Mouse (Mus musculus): ENCODE measurements around the gene Prx. TPM values are rescaled to one million over a fixed set of nuclear protein-coding genes. Genes with fewer than 3 reads are reported as not detected.

Prx gene
- polyA plus RNA-seq, 1 experiment from 2014 or later = 2.2 TPM

DNA sequence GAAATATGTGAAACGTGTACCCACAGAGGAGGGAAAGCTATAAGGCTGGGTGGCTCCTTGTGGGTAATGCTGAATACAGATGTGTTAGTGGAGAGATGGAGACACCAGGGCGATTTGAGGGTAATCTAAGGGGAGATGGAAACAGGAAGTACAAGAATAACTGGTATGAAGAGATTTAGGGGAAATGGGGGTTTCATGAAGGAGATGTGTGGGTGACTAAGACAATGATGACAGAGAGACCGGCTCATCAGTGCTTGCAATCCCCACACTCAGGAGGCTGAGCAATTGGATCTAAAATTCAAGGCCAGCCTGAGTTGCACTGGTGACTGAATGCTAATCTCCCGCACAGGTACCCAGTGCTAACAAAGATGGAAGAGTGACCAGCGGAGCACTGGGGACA is 52.9 kb downstream of the Prx start:
- H3K9ac ChIP-seq (ENCODE audit: low read depth, low read length) = peak overlapping the region; percentile 83
- no peak overlapping the region for H3K27ac ChIP-seq (ENCODE audit: low read length)
- ATAC-seq = no peak
- 37% methylated on average over 5 of the region's 5 CpGs for WGBS
- peak overlapping the region; percentile 81 for H3K4me3 ChIP-seq (ENCODE audit: low read length)
- no peaks in the 10 kb centered on the region for H3K9me3 ChIP-seq (ENCODE audit: control insufficient read depth, low read length)
- H3K4me2 ChIP-seq (ENCODE audit: low read depth, low read length) = peak overlapping the region; percentile 75
- peaks cover 10% of the 10 kb centered on the region for H3K4me1 ChIP-seq (ENCODE audit: control insufficient read depth, insufficient read depth, low read length)
- H3K36me3 ChIP-seq (ENCODE audit: control insufficient read depth, insufficient read depth, low read length) = no peaks in the 10 kb centered on the region
- no peaks in the 10 kb centered on the region for H3K27me3 ChIP-seq (replicated peaks; ENCODE audit: control insufficient read depth, insufficient read depth, low read length)

DNA sequence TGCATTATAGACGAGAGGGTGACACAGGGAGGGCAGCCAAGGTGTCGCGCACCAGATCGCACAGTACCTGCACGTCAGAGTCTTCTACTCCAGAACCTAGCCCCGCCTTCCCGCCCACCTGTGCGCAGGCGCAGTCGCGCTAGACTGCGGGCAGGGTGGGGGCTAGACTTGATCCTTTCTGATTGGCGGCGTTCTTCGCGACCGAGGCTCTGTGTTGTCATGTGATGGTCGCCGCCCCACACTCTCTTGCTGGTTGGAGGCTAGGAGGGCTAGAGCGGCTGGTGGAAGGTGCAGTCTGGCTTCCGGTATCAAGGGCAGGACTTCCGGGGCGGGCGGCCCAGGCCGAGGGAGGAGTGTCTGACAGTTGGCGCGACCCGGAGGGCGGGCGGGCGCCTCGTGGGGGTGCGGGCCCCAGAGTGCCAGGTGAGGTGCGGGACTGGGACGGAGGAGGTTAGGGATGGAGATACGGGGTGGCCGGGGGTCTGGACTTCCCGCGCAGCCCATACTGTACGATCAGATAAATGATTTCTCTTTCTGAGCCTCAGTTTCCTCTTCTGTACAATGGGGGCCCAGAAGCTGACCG is 53.9 kb downstream of the Prx start, which contains the start of the genes Pld3 and 2310022A10Rik:
TSS of gene Pld3 (minus strand) at position 288 of the 583 bp plus-strand sequence.
TSS of gene 2310022A10Rik (plus strand) at position 303 of the 583 bp plus-strand sequence.
- Histone ChIP-seq H3K4me2 (ENCODE audit: low read depth, low read length) (peak within 1 kb of the TSS; percentile 75), H3K9me3 (ENCODE audit: control insufficient read depth, low read length) (no peaks in the 10 kb centered on the region), H3K4me3 (ENCODE audit: low read length) (peak within 1 kb of the TSS; percentile 81), H3K36me3 (ENCODE audit: control insufficient read depth, insufficient read depth, low read length) (no peaks in the 10 kb centered on the region), H3K27ac (ENCODE audit: low read length) (peak within 1 kb of the TSS; percentile 28; the same call in 1 of the 2 replicates), H3K27me3 (replicated peaks; ENCODE audit: control insufficient read depth, insufficient read depth, low read length) (no peaks in the 10 kb centered on the region), H3K4me1 (ENCODE audit: control insufficient read depth, insufficient read depth, low read length) (peaks cover 10% of the 10 kb centered on the region), H3K9ac (ENCODE audit: low read depth, low read length) (peak within 1 kb of the TSS; percentile 83)
- under 1% methylated on average over 41 of the region's 41 CpGs for WGBS
- ATAC-seq = peak; percentile 100

DNA sequence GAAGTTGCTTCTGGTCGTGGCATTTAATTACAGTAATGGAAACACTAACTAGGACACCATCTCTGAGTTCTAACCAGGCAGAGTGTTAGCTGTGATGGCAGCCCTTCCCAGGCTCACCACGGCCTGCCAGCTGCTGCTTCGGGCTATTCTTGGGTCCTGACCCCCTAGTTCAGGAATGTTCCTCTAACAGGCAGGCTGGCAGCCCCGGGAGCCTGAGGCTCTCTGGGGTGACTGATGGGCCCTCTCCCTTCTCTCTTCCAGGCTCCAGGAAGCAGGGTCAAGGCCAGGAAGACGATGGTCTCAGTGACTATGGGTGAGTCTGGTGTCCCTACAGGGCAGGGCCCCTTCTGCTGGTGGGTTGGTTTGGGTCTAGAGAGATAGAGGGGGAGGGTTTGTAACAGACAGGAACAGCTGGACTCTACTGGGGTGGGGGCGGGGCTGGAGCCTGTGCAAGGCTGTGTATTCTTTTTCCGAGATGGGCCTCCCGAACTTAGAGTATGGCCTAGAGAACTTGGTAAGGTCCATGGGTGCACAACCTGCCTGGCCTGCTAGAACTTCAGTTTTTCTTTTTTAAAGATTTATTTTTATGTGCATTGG is 61.3 kb downstream of the Prx start:
- H3K36me3 ChIP-seq (ENCODE audit: control insufficient read depth, insufficient read depth, low read length) = peaks cover 8% of the 10 kb centered on the region
- H3K9me3 ChIP-seq (ENCODE audit: control insufficient read depth, low read length) = no peaks in the 10 kb centered on the region
- ATAC-seq = no peak
- H3K27ac ChIP-seq (ENCODE audit: low read length) = no peak overlapping the region
- H3K4me1 ChIP-seq (ENCODE audit: control insufficient read depth, insufficient read depth, low read length) = 0 out of 2 replicates have a peak, but pooled peaks cover 3% of the 10 kb centered on the region
- no peaks in the 10 kb centered on the region for H3K27me3 ChIP-seq (replicated peaks; ENCODE audit: control insufficient read depth, insufficient read depth, low read length)
- H3K9ac ChIP-seq (ENCODE audit: low read depth, low read length) = 0 out of 2 replicates have a peak overlapping the region, but pooled peaks have one; percentile 11
- H3K4me3 ChIP-seq (ENCODE audit: low read length) = no peak overlapping the region
- WGBS = 53% methylated on average over 8 of the region's 8 CpGs
- H3K4me2 ChIP-seq (ENCODE audit: low read depth, low read length) = no peak overlapping the region

DNA sequence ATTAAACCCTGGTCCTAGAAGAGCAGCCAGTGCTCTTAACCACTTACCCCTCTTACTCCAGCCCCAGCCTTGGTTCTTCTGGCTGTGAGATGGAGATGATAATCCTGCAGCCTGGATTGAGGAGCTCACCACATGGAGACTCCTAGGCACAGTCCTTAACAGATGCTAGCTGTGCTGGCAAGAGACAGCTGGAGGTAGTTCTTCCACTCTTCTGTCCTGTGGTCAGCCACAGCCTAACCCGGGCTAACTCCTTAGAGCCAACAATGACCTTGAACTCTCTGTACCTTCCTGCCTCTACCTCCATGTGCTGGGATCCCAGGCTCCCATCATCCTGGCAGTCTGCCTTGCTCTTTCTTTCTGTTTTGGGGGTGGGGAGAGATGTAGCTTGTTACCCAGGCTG is 61.9 kb downstream of the Prx start:
- Histone ChIP-seq H3K4me2 (ENCODE audit: low read depth, low read length) (no peak overlapping the region), H3K36me3 (ENCODE audit: control insufficient read depth, insufficient read depth, low read length) (peaks cover 8% of the 10 kb centered on the region), H3K4me3 (ENCODE audit: low read length) (no peak overlapping the region), H3K9me3 (ENCODE audit: control insufficient read depth, low read length) (no peaks in the 10 kb centered on the region), H3K4me1 (ENCODE audit: control insufficient read depth, insufficient read depth, low read length) (0 out of 2 replicates have a peak, but pooled peaks cover 3% of the 10 kb centered on the region), H3K27ac (ENCODE audit: low read length) (no peak overlapping the region), H3K27me3 (replicated peaks; ENCODE audit: control insufficient read depth, insufficient read depth, low read length) (no peaks in the 10 kb centered on the region), H3K9ac (ENCODE audit: low read depth, low read length) (no peak overlapping the region)
- 76% methylated on average over 1 of the region's 1 CpGs for WGBS
- ATAC-seq = no peak

Other genes with a start within 250 kb of the Prx start
- 9.1 and 10.8 TPM in 2 replicates for gene Numbl, start 240.9 kb upstream of the Prx start, polyA plus RNA-seq (2015; fragmentation: Nextera tagmentation; extraction: Ambion mirVana)
- 70.2 and 79.2 TPM in 2 replicates for gene Ltbp4, start 161.6 kb upstream of the Prx start, polyA plus RNA-seq (2015; fragmentation: Nextera tagmentation; extraction: Ambion mirVana)
- gene Shkbp1, start 143.3 kb upstream of the Prx start, polyA plus RNA-seq (2015; fragmentation: Nextera tagmentation; extraction: Ambion mirVana) = 35.6 and 37.8 TPM in 2 replicates
- 1.6 TPM in 1 of 2 replicates, not detected in the other for gene Gm20479, start 141.9 kb upstream of the Prx start, polyA plus RNA-seq (2015; fragmentation: Nextera tagmentation; extraction: Ambion mirVana)
- gene Sptbn4, start 51.6 kb upstream of the Prx start, polyA plus RNA-seq (2015; fragmentation: Nextera tagmentation; extraction: Ambion mirVana) = 0.36 and 0.44 TPM in 2 replicates
- 75.6 and 89.7 TPM in 2 replicates for gene Blvrb, start 51.3 kb upstream of the Prx start, polyA plus RNA-seq (2015; fragmentation: Nextera tagmentation; extraction: Ambion mirVana)
- gene Sertad3, start 25.6 kb upstream of the Prx start, polyA plus RNA-seq (2015; fragmentation: Nextera tagmentation; extraction: Ambion mirVana) = 27.4 and 28.6 TPM in 2 replicates
- 40.9 and 43.4 TPM in 2 replicates for gene Sertad1, start 12.4 kb upstream of the Prx start, polyA plus RNA-seq (2015; fragmentation: Nextera tagmentation; extraction: Ambion mirVana)
- gene Hipk4, start 23.9 kb downstream of the Prx start, polyA plus RNA-seq (2015; fragmentation: Nextera tagmentation; extraction: Ambion mirVana) = 0.26 and 0.49 TPM in 2 replicates
- gene Pld3, start 53.9 kb downstream of the Prx start, polyA plus RNA-seq (2015; fragmentation: Nextera tagmentation; extraction: Ambion mirVana) = 65.6 and 73.0 TPM in 2 replicates
- gene 2310022A10Rik, start 53.9 kb downstream of the Prx start, polyA plus RNA-seq (2015; fragmentation: Nextera tagmentation; extraction: Ambion mirVana) = 21.5 and 21.8 TPM in 2 replicates
- 58.5 and 60.3 TPM in 2 replicates for gene Akt2, start 92.2 kb downstream of the Prx start, polyA plus RNA-seq (2015; fragmentation: Nextera tagmentation; extraction: Ambion mirVana)
- 1.5 and 1.8 TPM in 2 replicates for gene Ttc9b, start 154.6 kb downstream of the Prx start, polyA plus RNA-seq (2015; fragmentation: Nextera tagmentation; extraction: Ambion mirVana)
- gene Map3k10, start 175.3 kb downstream of the Prx start, polyA plus RNA-seq (2015; fragmentation: Nextera tagmentation; extraction: Ambion mirVana) = 2.2 and 2.9 TPM in 2 replicates
- 2.1 and 2.2 TPM in 2 replicates for gene Zfp607b, start 190.0 kb downstream of the Prx start, polyA plus RNA-seq (2015; fragmentation: Nextera tagmentation; extraction: Ambion mirVana)
- gene Zfp60, start 232.1 kb downstream of the Prx start, polyA plus RNA-seq (2015; fragmentation: Nextera tagmentation; extraction: Ambion mirVana) = 18.3 and 19.3 TPM in 2 replicates

Measured in intestine, embryonic 16.5 days (tissue).